Mouse (Mus musculus): ENCODE results near the gene Ttll5. TPM values are rescaled to one million over a fixed set of nuclear protein-coding genes. Genes with fewer than 3 reads are reported as not detected.
A peak's percentile ranks its signal among the peaks of the same experiment; 100 is the strongest.

Gene Ttll5
- total RNA-seq, 2 experiments from 2014 or later = 5.4 to 8.5 TPM

GRCm38 (mm10) chr12:85950371-85950770 lies 125.9 kb downstream of the Ttll5 start:
- no peak overlapping the region for H3K27ac ChIP-seq
- intact Hi-C loops (cut with DNase I) = no loop called here
- H3K4me3 ChIP-seq = no peak overlapping the region
- no peak for DNase-seq
- TF ChIP-seq CTCF (IDR thresholded peaks at IDR 0.05) = no peak

- H3K4me3 ChIP-seq = no peak overlapping the region
- no peak for DNase-seq
- H3K27ac ChIP-seq = no peak overlapping the region
- TF ChIP-seq CTCF (IDR thresholded peaks at IDR 0.05) = no peak
- intact Hi-C loops (cut with DNase I) = no loop called here
These were observed 126.6 kb downstream of the Ttll5 start for GRCm38 (mm10) chr12:85951036-85951435.

DNA sequence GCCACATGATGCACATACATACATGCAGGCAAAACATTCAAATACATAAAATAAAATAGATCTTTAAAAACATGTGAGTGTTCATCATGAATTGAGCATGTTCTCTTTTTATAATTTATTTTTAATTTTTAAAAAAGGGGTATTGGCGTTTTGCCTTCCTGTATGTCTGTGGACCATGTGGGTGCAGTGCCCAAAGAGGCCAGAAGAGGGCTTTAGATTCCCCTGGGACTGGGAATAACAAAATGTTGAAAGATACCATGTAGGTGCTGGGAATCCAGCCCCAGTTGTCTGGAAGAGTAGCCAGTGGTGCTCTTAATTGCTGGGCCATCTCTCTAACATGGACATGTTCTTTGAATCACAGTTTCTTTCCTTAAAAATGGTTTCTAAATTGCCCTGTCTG lies 127.4 kb downstream of the Ttll5 start:
- no peak overlapping the region for H3K27ac ChIP-seq
- peak; percentile 53 for TF ChIP-seq CTCF (IDR thresholded peaks at IDR 0.05)
- intact Hi-C loops (cut with DNase I) = no loop called here
- H3K4me3 ChIP-seq = no peak overlapping the region
- no peak for DNase-seq

GRCm38 (mm10) chr12:85952349-85952748 lies 127.9 kb downstream of the Ttll5 start:
- no peak overlapping the region for H3K4me3 ChIP-seq

GRCm38 (mm10) chr12:85954167-85954566 lies 129.7 kb downstream of the Ttll5 start:
- DNase-seq = no peak
- TF ChIP-seq CTCF (IDR thresholded peaks at IDR 0.05) = peak; percentile 56
- Histone ChIP-seq H3K4me3 (no peak overlapping the region), H3K27ac (no peak overlapping the region)
- intact Hi-C loops (cut with DNase I) = loop anchor here (2.0 kb wide), 1 partner anchor 125 kb away; the partner anchor contains the start of gene Tgfb3

More at GRCm38 (mm10) chr12:85952349-85952748, 127.9 kb downstream of the Ttll5 start:
- DNase-seq = no peak
- no peak for TF ChIP-seq CTCF (IDR thresholded peaks at IDR 0.05)
- H3K27ac ChIP-seq = no peak overlapping the region
- intact Hi-C loops (cut with DNase I) = no loop called here

DNA sequence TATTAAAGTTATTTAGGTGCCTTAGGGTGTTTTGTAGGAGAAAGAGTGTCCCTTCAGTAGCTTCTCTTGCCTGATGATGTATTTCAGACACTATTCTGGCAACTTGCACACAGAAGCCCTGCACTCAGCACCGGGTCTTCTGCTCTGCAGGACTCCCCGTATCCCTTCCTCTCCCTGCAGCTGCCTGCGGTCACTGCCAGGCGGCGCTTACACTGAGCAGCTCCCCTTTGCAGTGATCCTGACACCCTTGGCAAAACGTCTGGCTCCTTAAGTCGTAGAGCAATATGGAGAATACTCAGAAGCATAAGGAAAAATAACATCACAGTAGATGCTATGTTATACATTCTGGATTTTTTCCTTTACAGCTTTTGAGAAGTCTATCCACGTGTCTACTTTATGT lies 130.6 kb downstream of the Ttll5 start:
- no peak for TF ChIP-seq CTCF (IDR thresholded peaks at IDR 0.05)
- DNase-seq = no peak
- intact Hi-C loops (cut with DNase I) = loop anchor here (2.0 kb wide), 1 partner anchor 124 kb away; the partner anchor contains the start of gene Tgfb3
- no peak overlapping the region for H3K4me3 ChIP-seq
- H3K27ac ChIP-seq = no peak overlapping the region

GRCm38 (mm10) chr12:85955690-85956089 lies 131.2 kb downstream of the Ttll5 start:
- intact Hi-C loops (cut with DNase I) = loop anchor here (2.0 kb wide), 1 partner anchor 123 kb away; the partner anchor contains the start of gene Tgfb3
- Histone ChIP-seq H3K27ac (no peak overlapping the region), H3K4me3 (no peak overlapping the region)
- no peak for DNase-seq
- no peak for TF ChIP-seq CTCF (IDR thresholded peaks at IDR 0.05)

DNA sequence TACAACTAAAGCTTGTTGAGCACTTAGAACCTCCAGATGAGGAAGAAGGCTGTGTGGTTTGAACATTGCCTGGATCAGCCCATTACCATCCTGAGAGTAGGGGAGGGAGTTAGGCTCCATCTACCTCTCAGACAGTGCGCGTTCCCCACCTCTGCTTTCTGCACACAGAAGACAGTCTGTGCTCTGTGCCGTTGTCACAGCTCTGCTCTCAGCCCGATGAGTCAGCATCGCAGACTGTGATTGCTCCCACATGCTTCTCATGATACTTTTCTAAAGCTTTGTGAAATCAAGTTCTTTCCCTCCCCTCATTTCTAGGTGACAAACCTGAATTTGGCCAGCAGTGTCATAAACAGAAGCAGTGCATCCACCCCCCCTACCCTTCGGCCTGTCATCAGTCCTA lies 131.8 kb downstream of the Ttll5 start:
- Histone ChIP-seq H3K4me3 (no peak overlapping the region), H3K27ac (0 out of 2 replicates have a peak overlapping the region, but pooled peaks have one; percentile 8)
- TF ChIP-seq CTCF (IDR thresholded peaks at IDR 0.05) = no peak
- intact Hi-C loops (cut with DNase I) = no loop called here
- DNase-seq = no peak

- intact Hi-C loops (cut with DNase I) = no loop called here
- no peak overlapping the region for H3K4me3 ChIP-seq
- DNase-seq = no peak
- no peak overlapping the region for H3K27ac ChIP-seq
- no peak for TF ChIP-seq CTCF (IDR thresholded peaks at IDR 0.05)
These were observed 134.0 kb downstream of the Ttll5 start for GRCm38 (mm10) chr12:85958460-85958859.

DNA sequence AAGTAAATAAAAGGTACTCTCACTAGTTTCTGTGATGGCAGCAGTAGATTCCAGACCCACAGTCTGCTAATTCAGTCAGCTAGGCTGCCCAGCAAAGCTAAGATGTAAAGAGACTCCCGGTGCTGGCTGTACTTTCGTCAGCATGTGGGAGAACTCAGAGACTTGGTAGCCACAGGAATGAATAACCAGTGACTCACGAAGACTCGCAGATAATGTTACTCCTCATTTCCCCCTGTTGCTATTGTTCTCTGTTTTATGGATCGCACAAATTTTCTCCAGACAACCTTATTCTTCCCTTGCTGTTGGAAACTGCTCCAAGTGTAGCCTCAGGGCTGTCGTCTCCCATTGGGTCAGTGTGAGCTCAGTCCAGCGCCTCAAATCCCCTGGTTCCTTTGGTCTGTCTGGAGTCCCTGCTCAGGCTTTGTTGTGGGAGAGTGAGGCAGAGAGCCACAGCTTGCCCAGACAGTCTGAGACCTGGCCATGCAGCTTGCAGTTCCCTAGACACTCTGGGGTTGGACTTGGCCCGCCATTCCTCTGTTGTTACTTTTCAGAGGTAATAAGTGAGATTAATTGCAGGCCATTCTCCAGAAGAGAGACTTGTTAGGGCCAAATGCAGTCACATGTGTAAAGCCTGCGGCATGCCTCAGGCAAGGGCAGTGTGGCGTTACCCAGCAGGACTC lies 135.5 kb downstream of the Ttll5 start:
- Histone ChIP-seq H3K27ac (peak overlapping the region; percentile 61), H3K4me3 (no peak overlapping the region)
- DNase-seq = peak; percentile 45
- intact Hi-C loops (cut with DNase I) = loop anchor here (5.0 kb wide), 1 partner anchor 42 kb away; no protein-coding TSS in a partner anchor
- no peak for TF ChIP-seq CTCF (IDR thresholded peaks at IDR 0.05)

DNA sequence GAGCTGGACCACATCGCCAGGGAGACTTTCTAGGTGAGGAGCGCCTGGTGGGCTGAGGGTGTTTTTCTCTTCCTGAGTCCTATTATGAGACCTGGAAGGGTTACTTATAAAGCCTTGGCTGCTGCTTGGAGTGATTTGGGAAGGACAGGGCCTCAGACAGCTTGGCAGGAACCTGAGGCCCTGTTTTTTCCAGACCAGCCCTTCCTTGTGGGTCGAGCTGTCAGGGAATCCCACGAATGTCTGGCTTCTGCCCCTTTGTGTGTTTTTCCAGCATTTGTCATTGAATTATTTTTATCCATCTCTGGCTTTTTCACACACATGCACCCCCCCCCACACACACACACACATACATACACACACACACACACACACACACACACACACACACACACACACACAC lies 136.2 kb downstream of the Ttll5 start:
- no peak overlapping the region for H3K4me3 ChIP-seq
- no peak for TF ChIP-seq CTCF (IDR thresholded peaks at IDR 0.05)

DNA sequence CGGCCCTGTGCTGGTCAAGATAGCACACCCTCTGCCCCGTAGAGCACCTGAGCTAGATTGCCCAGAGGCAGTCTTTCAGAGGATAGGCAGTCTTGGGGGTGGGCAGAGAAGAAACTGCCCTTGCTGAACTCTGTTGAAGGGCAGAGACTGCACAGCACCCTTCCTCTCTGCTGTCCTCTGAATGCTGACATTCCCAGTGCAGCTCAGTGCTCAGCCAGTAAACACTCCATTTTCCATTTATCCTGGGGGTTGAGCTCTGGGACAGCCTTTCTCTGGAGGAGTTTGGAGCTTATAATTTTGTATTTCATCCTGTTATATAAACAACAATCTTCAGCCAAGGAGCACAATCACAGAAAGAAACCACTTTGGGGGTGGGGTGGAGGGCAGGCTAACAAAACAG lies 138.7 kb downstream of the Ttll5 start:
- no peak for TF ChIP-seq CTCF (IDR thresholded peaks at IDR 0.05)
- intact Hi-C loops (cut with DNase I) = loop anchor here (5.0 kb wide), 1 partner anchor 39 kb away; no protein-coding TSS in a partner anchor
- no peak for DNase-seq
- no peak overlapping the region for H3K4me3 ChIP-seq
- H3K27ac ChIP-seq = no peak overlapping the region

More for the DNA sequence above, 136.2 kb downstream of the Ttll5 start:
- peak overlapping the region; percentile 61 for H3K27ac ChIP-seq
- no peak for DNase-seq
- intact Hi-C loops (cut with DNase I) = loop anchor here (5.0 kb wide), 1 partner anchor 42 kb away; no protein-coding TSS in a partner anchor

GRCm38 (mm10) chr12:85963699-85964098 lies 139.2 kb downstream of the Ttll5 start:
- Histone ChIP-seq H3K27ac (no peak overlapping the region), H3K4me3 (no peak overlapping the region)
- no peak for DNase-seq
- intact Hi-C loops (cut with DNase I) = loop anchor here (5.0 kb wide), 1 partner anchor 39 kb away; no protein-coding TSS in a partner anchor
- no peak for TF ChIP-seq CTCF (IDR thresholded peaks at IDR 0.05)
